Mouse (Mus musculus): ENCODE results near the gene Syt3. TPM values are rescaled to one million over a fixed set of nuclear protein-coding genes. Genes with fewer than 3 reads are reported as not detected.

Syt3 gene
- polyA plus RNA-seq, 1 experiment from 2014 or later: 3.0 TPM

DNA sequence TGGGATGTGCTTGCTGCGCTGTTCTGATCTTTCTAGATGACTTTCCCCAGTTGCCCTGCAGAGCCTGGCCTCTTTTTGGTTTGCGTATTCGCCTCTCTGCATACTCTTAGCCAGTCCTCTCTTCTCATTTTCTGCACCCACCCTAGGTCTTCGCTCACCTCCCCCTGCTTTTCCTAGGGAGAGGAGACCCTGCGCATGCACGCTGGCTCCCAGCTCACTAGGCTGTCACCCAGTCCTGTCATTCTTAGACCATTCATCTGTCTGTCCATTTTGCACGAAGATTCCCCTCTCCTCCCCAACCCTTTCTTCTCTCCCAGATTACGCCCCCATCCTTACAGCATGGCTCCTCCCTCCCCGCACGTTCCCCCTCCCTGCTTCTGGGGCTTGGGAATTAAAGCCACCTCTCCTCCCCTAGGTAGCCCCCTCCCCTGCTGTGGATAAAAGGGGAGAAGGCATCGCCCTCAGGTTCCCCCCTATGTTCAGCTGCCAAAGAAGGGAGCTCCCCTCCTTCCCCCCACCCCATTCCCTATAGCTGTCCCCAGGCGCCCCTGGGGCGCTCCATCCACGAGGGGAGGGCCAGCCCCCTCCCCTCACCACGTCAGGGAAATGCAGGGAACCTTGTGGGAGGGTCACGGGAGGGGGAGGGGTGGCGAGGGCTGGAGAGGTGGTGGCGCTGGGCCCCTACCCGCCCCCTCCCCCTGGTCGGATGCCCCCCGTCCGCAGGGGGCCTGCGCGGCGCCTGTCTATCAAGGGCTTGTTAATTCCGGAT, 24.8 kb upstream of the Syt3 start:
- peak overlapping the region; percentile 73 for H3K4me2 ChIP-seq
- H3K27me3 ChIP-seq: peaks cover 97% of the 10 kb centered on the region
- peak overlapping the region; percentile 42 for H3K4me3 ChIP-seq (replicated peaks)
- 6% methylated on average over 20 of the region's 26 CpGs for WGBS
- ATAC-seq (ENCODE audit: insufficient number of reproducible peaks, insufficient read depth, low FRiP score, low TSS enrichment, low read depth): no peak
- H3K27ac ChIP-seq: no peak overlapping the region
- H3K4me1 ChIP-seq (replicated peaks): peaks cover 33% of the 10 kb centered on the region
- H3K9me3 ChIP-seq: no peaks in the 10 kb centered on the region
- H3K9ac ChIP-seq (replicated peaks): no peak overlapping the region; the same call in 1 of the 2 replicates
- no peaks in the 10 kb centered on the region for H3K36me3 ChIP-seq

GRCm38 (mm10) chr7:44359908-44360672, 23.8 kb upstream of the Syt3 start:
- peak; percentile 62 for ATAC-seq (ENCODE audit: insufficient number of reproducible peaks, insufficient read depth, low FRiP score, low TSS enrichment, low read depth)
- Histone ChIP-seq H3K9me3 (no peaks in the 10 kb centered on the region), H3K27ac (no peak overlapping the region), H3K36me3 (no peaks in the 10 kb centered on the region), H3K9ac (replicated peaks) (peak overlapping the region; percentile 44; the same call in 1 of the 2 replicates), H3K4me3 (replicated peaks) (peak overlapping the region; percentile 42), H3K4me1 (replicated peaks) (peaks cover 30% of the 10 kb centered on the region), H3K4me2 (peak overlapping the region; percentile 73), H3K27me3 (peaks cover 96% of the 10 kb centered on the region)
- 1% methylated on average over 54 of the region's 54 CpGs for WGBS

DNA sequence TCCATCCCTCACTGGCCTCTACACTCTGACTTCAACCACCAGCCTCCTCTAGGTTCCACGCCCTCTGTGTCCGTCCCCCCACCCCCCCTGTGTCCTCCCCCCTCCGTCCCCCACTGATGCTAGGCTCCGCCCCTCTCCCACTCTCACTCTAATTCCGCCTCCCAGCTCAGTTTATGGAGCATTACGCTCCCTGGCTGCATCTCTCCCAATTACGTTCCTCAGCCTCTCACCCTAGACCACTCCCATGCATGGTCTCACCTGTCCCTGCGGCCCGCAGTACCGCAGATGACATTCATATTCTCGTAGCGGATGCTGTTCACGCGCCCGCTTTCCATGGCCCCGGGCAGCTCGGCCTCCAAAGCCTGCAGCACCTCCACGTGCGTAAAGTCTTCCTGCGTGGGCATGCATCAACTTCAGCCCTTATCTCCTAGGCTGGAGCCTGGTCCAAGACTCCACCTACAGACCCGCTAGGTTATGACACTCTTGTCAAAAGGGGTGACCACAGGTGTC, 23.1 kb upstream of the Syt3 start:
- no peak for ATAC-seq (ENCODE audit: insufficient number of reproducible peaks, insufficient read depth, low FRiP score, low TSS enrichment, low read depth)
- peaks cover 94% of the 10 kb centered on the region for H3K27me3 ChIP-seq
- 7% methylated on average over 21 of the region's 21 CpGs for WGBS

GRCm38 (mm10) chr7:44372678-44373077, 11.2 kb upstream of the Syt3 start:
- H3K9ac ChIP-seq (replicated peaks): no peak overlapping the region
- no peak overlapping the region for H3K4me2 ChIP-seq
- H3K27ac ChIP-seq: no peak overlapping the region
- peaks cover 15% of the 10 kb centered on the region; the same call in 1 of the 2 replicates for H3K4me1 ChIP-seq (replicated peaks)
- no peak overlapping the region for H3K4me3 ChIP-seq (replicated peaks)
- peaks cover 8% of the 10 kb centered on the region; the same call in 1 of the 2 replicates for H3K27me3 ChIP-seq
- no peak for ATAC-seq (ENCODE audit: insufficient number of reproducible peaks, insufficient read depth, low FRiP score, low TSS enrichment, low read depth)
- H3K36me3 ChIP-seq: no peaks in the 10 kb centered on the region
- 92% methylated on average over 8 of the region's 8 CpGs for WGBS
- H3K9me3 ChIP-seq: no peaks in the 10 kb centered on the region

More for the DNA sequence above, 23.1 kb upstream of the Syt3 start:
- Histone ChIP-seq H3K4me3 (replicated peaks) (peak overlapping the region; percentile 42), H3K36me3 (no peaks in the 10 kb centered on the region), H3K9me3 (no peaks in the 10 kb centered on the region), H3K4me1 (replicated peaks) (peaks cover 30% of the 10 kb centered on the region), H3K4me2 (peak overlapping the region; percentile 73), H3K9ac (replicated peaks) (no peak overlapping the region), H3K27ac (no peak overlapping the region)

GRCm38 (mm10) chr7:44373460-44373859, 10.4 kb upstream of the Syt3 start:
- peak overlapping the region; percentile 86 for H3K4me2 ChIP-seq
- ATAC-seq (ENCODE audit: insufficient number of reproducible peaks, insufficient read depth, low FRiP score, low TSS enrichment, low read depth): peak; percentile 13; the same call in 1 of the 2 replicates
- peaks cover 16% of the 10 kb centered on the region; the same call in 1 of the 2 replicates for H3K27me3 ChIP-seq
- H3K4me3 ChIP-seq (replicated peaks): peak overlapping the region; percentile 58
- H3K4me1 ChIP-seq (replicated peaks): peaks cover 15% of the 10 kb centered on the region; the same call in 1 of the 2 replicates
- 10% methylated on average over 7 of the region's 7 CpGs for WGBS
- no peak overlapping the region for H3K27ac ChIP-seq
- no peak overlapping the region for H3K9ac ChIP-seq (replicated peaks)
- H3K9me3 ChIP-seq: no peaks in the 10 kb centered on the region
- no peaks in the 10 kb centered on the region for H3K36me3 ChIP-seq

DNA sequence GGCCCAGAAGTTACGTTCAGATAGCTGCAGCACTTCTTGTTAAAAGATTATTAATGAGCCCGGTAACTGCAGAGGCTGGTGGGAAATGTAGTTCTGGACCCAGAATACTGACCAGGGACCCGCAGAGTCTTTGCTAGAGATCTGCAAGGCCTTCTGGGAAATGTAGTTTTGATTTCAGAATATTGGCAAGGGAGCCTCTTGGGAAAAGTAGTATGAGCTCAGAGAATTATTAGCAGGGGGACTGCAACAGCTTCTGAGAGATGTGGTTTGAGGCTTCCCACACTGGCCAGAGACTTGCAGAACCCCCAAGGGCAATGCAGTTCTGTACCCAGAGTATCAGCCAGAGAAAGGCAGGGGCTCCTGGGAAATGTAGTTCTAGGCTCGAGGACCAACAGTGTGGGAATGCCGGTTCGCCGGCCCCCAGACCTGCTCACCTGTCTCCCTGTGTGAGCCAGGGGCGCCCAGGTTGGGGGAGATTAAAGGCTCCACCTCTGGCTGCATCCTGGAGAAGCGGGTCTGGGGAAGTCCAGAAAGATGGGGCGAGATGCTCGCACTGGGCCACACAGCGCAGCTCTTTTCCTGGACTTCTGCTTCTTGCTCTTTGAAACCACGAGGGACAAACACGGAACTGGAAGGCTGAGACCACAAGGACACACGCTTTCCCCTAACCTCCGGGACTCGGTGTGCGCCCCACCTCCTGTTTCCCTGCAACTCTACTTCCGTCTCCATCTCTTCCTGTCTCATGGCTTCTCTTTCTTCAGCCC, 9.8 kb upstream of the Syt3 start:
- peak; percentile 88 for ATAC-seq (ENCODE audit: insufficient number of reproducible peaks, insufficient read depth, low FRiP score, low TSS enrichment, low read depth)
- Histone ChIP-seq H3K4me2 (peak overlapping the region; percentile 86), H3K9me3 (no peaks in the 10 kb centered on the region), H3K9ac (replicated peaks) (peak overlapping the region; percentile 58), H3K4me1 (replicated peaks) (peaks cover 15% of the 10 kb centered on the region; the same call in 1 of the 2 replicates), H3K27ac (peak overlapping the region; percentile 64; the same call in 1 of the 2 replicates), H3K36me3 (no peaks in the 10 kb centered on the region), H3K27me3 (peaks cover 17% of the 10 kb centered on the region; the same call in 1 of the 2 replicates), H3K4me3 (replicated peaks) (peak overlapping the region; percentile 58)
- WGBS: under 1% methylated on average over 19 of the region's 19 CpGs

GRCm38 (mm10) chr7:44374756-44375155, 9.1 kb upstream of the Syt3 start:
- peak overlapping the region; percentile 58 for H3K9ac ChIP-seq (replicated peaks)
- peak overlapping the region; percentile 58 for H3K4me3 ChIP-seq (replicated peaks)
- 2% methylated on average over 5 of the region's 5 CpGs for WGBS
- H3K4me2 ChIP-seq: peak overlapping the region; percentile 86
- H3K27me3 ChIP-seq: peaks cover 16% of the 10 kb centered on the region; the same call in 1 of the 2 replicates
- H3K4me1 ChIP-seq (replicated peaks): peaks cover 15% of the 10 kb centered on the region; the same call in 1 of the 2 replicates
- H3K36me3 ChIP-seq: no peaks in the 10 kb centered on the region
- H3K9me3 ChIP-seq: no peaks in the 10 kb centered on the region
- peak overlapping the region; percentile 64; the same call in 1 of the 2 replicates for H3K27ac ChIP-seq
- 0 out of 2 replicates have a peak, but pooled peaks have one; percentile 4 for ATAC-seq (ENCODE audit: insufficient number of reproducible peaks, insufficient read depth, low FRiP score, low TSS enrichment, low read depth)

DNA sequence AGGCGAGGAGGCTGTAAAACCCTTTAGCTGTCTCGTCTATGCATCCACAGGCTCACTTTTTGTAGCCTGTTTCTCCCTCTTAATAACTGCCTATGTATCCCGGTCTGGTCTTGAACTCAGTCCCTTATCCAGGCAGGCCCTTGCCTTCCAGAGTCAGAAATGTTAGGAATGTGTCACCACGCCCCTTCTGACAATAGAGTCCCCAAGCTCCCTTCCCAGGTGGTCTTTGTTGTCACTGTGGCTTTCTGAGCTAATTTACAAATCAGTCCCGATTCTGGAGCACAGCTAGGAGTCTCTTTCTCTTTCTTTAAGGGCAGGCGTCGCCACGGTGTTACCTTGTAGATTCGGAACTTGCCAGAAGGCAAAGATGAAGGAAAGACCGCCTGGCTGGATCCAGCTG, 8.7 kb upstream of the Syt3 start:
- Histone ChIP-seq H3K27me3 (peaks cover 12% of the 10 kb centered on the region; the same call in 1 of the 2 replicates), H3K27ac (no peak overlapping the region), H3K9me3 (no peaks in the 10 kb centered on the region), H3K36me3 (no peaks in the 10 kb centered on the region), H3K4me3 (replicated peaks) (peak overlapping the region; percentile 58), H3K4me1 (replicated peaks) (peaks cover 15% of the 10 kb centered on the region; the same call in 1 of the 2 replicates), H3K9ac (replicated peaks) (peak overlapping the region; percentile 58; the same call in 1 of the 2 replicates), H3K4me2 (peak overlapping the region; percentile 86)
- no peak for ATAC-seq (ENCODE audit: insufficient number of reproducible peaks, insufficient read depth, low FRiP score, low TSS enrichment, low read depth)
- WGBS: 10% methylated on average over 10 of the region's 10 CpGs

GRCm38 (mm10) chr7:44375793-44376192, 8.1 kb upstream of the Syt3 start:
- ATAC-seq (ENCODE audit: insufficient number of reproducible peaks, insufficient read depth, low FRiP score, low TSS enrichment, low read depth): no peak
- H3K9ac ChIP-seq (replicated peaks): no peak overlapping the region
- no peaks in the 10 kb centered on the region for H3K36me3 ChIP-seq
- H3K27ac ChIP-seq: no peak overlapping the region
- H3K4me1 ChIP-seq (replicated peaks): peaks cover 15% of the 10 kb centered on the region; the same call in 1 of the 2 replicates
- 64% methylated on average over 3 of the region's 3 CpGs for WGBS
- H3K4me3 ChIP-seq (replicated peaks): no peak overlapping the region
- no peak overlapping the region for H3K4me2 ChIP-seq
- H3K9me3 ChIP-seq: no peaks in the 10 kb centered on the region
- H3K27me3 ChIP-seq: peaks cover 9% of the 10 kb centered on the region; the same call in 1 of the 2 replicates

DNA sequence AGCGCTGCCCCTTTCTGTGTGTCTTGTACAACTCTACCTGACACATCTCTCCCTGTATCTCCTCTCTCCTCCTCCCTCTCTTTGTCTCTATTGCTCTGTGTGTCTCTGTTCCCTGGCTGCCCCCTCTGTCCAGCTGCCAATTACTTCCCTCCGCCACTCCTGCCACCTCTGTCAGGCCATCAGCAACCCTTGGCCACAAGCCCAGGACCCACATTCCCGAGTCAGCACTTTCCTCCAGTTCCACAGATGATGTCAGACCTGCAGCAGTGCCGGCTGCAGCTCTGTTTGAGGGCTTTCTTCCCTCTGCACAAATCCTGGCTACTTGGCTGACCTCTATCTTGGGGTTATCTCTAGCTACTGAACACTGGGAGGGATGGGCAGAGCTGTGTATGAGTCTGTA, 5.6 kb upstream of the Syt3 start:
- Histone ChIP-seq H3K9me3 (no peaks in the 10 kb centered on the region), H3K27ac (no peak overlapping the region), H3K4me1 (replicated peaks) (peaks cover 14% of the 10 kb centered on the region; the same call in 1 of the 2 replicates), H3K4me2 (no peak overlapping the region), H3K36me3 (no peaks in the 10 kb centered on the region), H3K4me3 (replicated peaks) (no peak overlapping the region), H3K27me3 (peaks cover 18% of the 10 kb centered on the region), H3K9ac (replicated peaks) (no peak overlapping the region)
- WGBS: 60% methylated on average over 4 of the region's 4 CpGs
- ATAC-seq (ENCODE audit: insufficient number of reproducible peaks, insufficient read depth, low FRiP score, low TSS enrichment, low read depth): no peak

All from limb, embryonic 12.5 days (tissue).